ENCODE assay signal across 8 mouse cellular contexts in genomic region chr13:38634800-38635269, GRCm38 (mm10). TPM values are rescaled to one million over a fixed set of nuclear protein-coding genes. Genes with fewer than 3 reads are reported as not detected.
A peak's percentile ranks its signal among the peaks of the same experiment; 100 is the strongest.
DNase-seq lines count a peak whose midpoint lies in the region; ATAC-seq and TF ChIP-seq lines count a peak whose summit lies in the region.

Gene Bloc1s5 (minus strand): TSS chr13:38635109.

- peak within 1 kb of the TSS; percentile 71 for H3K27ac ChIP-seq in forebrain, embryonic 16.5 days (ENCODE audit: low read length)
- peak within 1 kb of the TSS; percentile 68 for H3K27ac ChIP-seq in lung, embryonic 15.5 days

- peaks cover 30% of the 10 kb centered on the region for H3K36me3 ChIP-seq in G1E (replicated peaks)
- H3K36me3 ChIP-seq in forebrain, embryonic 16.5 days (ENCODE audit: control insufficient read depth, insufficient read depth) = peaks cover 2% of the 10 kb centered on the region; the same call in 1 of the 2 replicates
- no peaks in the 10 kb centered on the region for H3K36me3 ChIP-seq in lung, embryonic 15.5 days

- peaks cover 36% of the 10 kb centered on the region for H3K4me1 ChIP-seq in G1E (ENCODE audit: insufficient read depth, low read depth, low read length)
- peaks cover 8% of the 10 kb centered on the region for H3K4me1 ChIP-seq in forebrain, embryonic 16.5 days (replicated peaks; ENCODE audit: control insufficient read depth, insufficient read depth, low read length)
- H3K4me1 ChIP-seq in lung, embryonic 15.5 days = peaks cover 10% of the 10 kb centered on the region

- DNase-seq in G1E (ENCODE audit: low spot score) = peak; percentile 71
- peak; percentile 95 to 97 for DNase-seq in cerebellum, adult 18-20 months
- DNase-seq in heart, postnatal 4 days = peak; percentile 97
- DNase-seq in layer of hippocampus, adult 8-10 months (ENCODE audit: low spot score in 2 of 2) = peak; percentile 94
- peak; percentile 88 for DNase-seq in ovary, adult 18-20 months (ENCODE audit: low spot score)
- DNase-seq in thymus, postnatal 0 days (ENCODE audit: low spot score) = peak; percentile 95

- peak within 1 kb of the TSS; percentile 86 for H3K4me3 ChIP-seq in G1E (ENCODE audit: low read depth, low read length)
- H3K4me3 ChIP-seq in forebrain, embryonic 16.5 days (replicated peaks; ENCODE audit: low read length) = peak within 1 kb of the TSS; percentile 66
- peak within 1 kb of the TSS; percentile 74 for H3K4me3 ChIP-seq in lung, embryonic 15.5 days

- peak; percentile 56 for ATAC-seq in G1E (ENCODE audit: extremely low read depth, insufficient number of reproducible peaks, low FRiP score, poor library complexity, severe bottlenecking)
- ATAC-seq in forebrain, embryonic 16.5 days = peak; percentile 98
- ATAC-seq in lung, embryonic 15.5 days (ENCODE audit: borderline replicate concordance, extremely low read depth, low FRiP score, low TSS enrichment) = peak; percentile 96

- WGBS in forebrain, embryonic 16.5 days = 0% methylated on average over 44 of the region's 44 CpGs
- WGBS in lung, embryonic 15.5 days = under 1% methylated on average over 43 of the region's 44 CpGs

- no peaks in the 10 kb centered on the region for H3K27me3 ChIP-seq in G1E (ENCODE audit: insufficient read depth, low read length)
- H3K27me3 ChIP-seq in forebrain, embryonic 16.5 days (replicated peaks; ENCODE audit: control insufficient read depth, insufficient read depth, low read length) = no peaks in the 10 kb centered on the region
- H3K27me3 ChIP-seq in lung, embryonic 15.5 days = no peaks in the 10 kb centered on the region

- no peaks in the 10 kb centered on the region for H3K9me3 ChIP-seq in G1E (replicated peaks)
- H3K9me3 ChIP-seq in forebrain, embryonic 16.5 days (ENCODE audit: control insufficient read depth, low read length) = no peaks in the 10 kb centered on the region
- no peaks in the 10 kb centered on the region for H3K9me3 ChIP-seq in lung, embryonic 15.5 days

- H3K9ac ChIP-seq in forebrain, embryonic 16.5 days (replicated peaks; ENCODE audit: low read depth, low read length) = peak within 1 kb of the TSS; percentile 75
- H3K9ac ChIP-seq in lung, embryonic 15.5 days = peak within 1 kb of the TSS; percentile 59

- no peak for TF ChIP-seq CTCF in G1E (IDR thresholded peaks at IDR 0.05; ENCODE audit: low read depth, low read length)

- peak within 1 kb of the TSS; percentile 73 for H3K4me2 ChIP-seq in forebrain, embryonic 16.5 days (ENCODE audit: low read length)
- peak within 1 kb of the TSS; percentile 74 for H3K4me2 ChIP-seq in lung, embryonic 15.5 days

RNA-seq across cellular contexts. Expression of gene Bloc1s5, which starts in this region (rescaled TPM):
- total RNA-seq in G1E (2014; fragmentation: Nextera tagmentation) (17.2 and 25.8 TPM in 2 replicates), G1E (2017) (26.6 and 35.2 TPM in 2 replicates)
- polyA plus RNA-seq in G1E (2012) = 8.2 and 10.4 TPM in 2 replicates
- polyA plus RNA-seq in forebrain, embryonic 16.5 days (2015; fragmentation: Nextera tagmentation; extraction: Ambion mirVana) = 20.1 and 25.1 TPM in 2 replicates
- total RNA-seq in heart, postnatal 4 days (2021) = 10 to 100 TPM; 12.3 to 12.8 TPM
- total RNA-seq in layer of hippocampus, adult 8-10 months (2022) = 10 to 100 TPM in 1 of 4 experiments, 1 to 10 TPM in 3; 8.0 to 13.5 (median 9.8) TPM
- polyA plus RNA-seq in lung, embryonic 15.5 days (2015; fragmentation: Nextera tagmentation; extraction: Ambion mirVana) = 16.9 and 21.6 TPM in 2 replicates
- polyA plus RNA-seq in thymus, postnatal 0 days (2015; fragmentation: Nextera tagmentation; extraction: Ambion mirVana) = 9.8 and 10.1 TPM in 2 replicates

Comparison
In these comparisons a context has a peak if more than half of its experiments do, and no peak if none do; other contexts are left out.
1. Peak in every context shown above with its lines: DNase-seq, ATAC-seq, H3K4me3 ChIP-seq and H3K27ac ChIP-seq.